Mouse (Mus musculus) adrenal gland, adult (tissue): ENCODE measurements around the gene Map4k5.
A peak's percentile ranks its signal among the peaks of the same experiment; 100 is the strongest.

ENCODE experiments used
- DNase-seq, 2 experiments: peaks; one replicate each; pipeline ENCODE4 v3.0.0; 2022 to 2023; ENCODE audit warnings: low spot score in 1 of 2; ENCODE audit not compliant: inconsistent age in 2 of 2

Gene Map4k5

GRCm38 (mm10) chr12:69790530-69791505, 102.2 kb downstream of the Map4k5 start, which contains the start of gene Cdkl1:
Cdkl1 (minus strand) TSS chr12:69791267.
- peak; percentile 84 to 91 for DNase-seq

GRCm38 (mm10) chr12:69789766-69790529, 103.1 kb downstream of the Map4k5 start:
- DNase-seq: peak in 1 of 2 experiments; percentile 20

GRCm38 (mm10) chr12:69788380-69788779, 104.6 kb downstream of the Map4k5 start:
- DNase-seq: no peak

- DNase-seq: no peak
Observed at GRCm38 (mm10) chr12:69785471-69785870, 107.5 kb downstream of the Map4k5 start.

GRCm38 (mm10) chr12:69783247-69784025, 109.6 kb downstream of the Map4k5 start:
- DNase-seq: no peak

GRCm38 (mm10) chr12:69781935-69782650, 110.9 kb downstream of the Map4k5 start:
- peak; percentile 91 to 96 for DNase-seq

- no peak for DNase-seq
Observed at GRCm38 (mm10) chr12:69781480-69781879, 111.5 kb downstream of the Map4k5 start.

- DNase-seq: no peak
Observed at GRCm38 (mm10) chr12:69777957-69778356, 115.0 kb downstream of the Map4k5 start.

GRCm38 (mm10) chr12:69777341-69777730, 115.7 kb downstream of the Map4k5 start:
- DNase-seq: no peak

GRCm38 (mm10) chr12:69776607-69777340, 116.2 kb downstream of the Map4k5 start:
- DNase-seq: no peak

GRCm38 (mm10) chr12:69768841-69769240, 124.2 kb downstream of the Map4k5 start:
- DNase-seq: no peak

GRCm38 (mm10) chr12:69767476-69768258, 125.3 kb downstream of the Map4k5 start:
- no peak for DNase-seq

GRCm38 (mm10) chr12:69766185-69766904, 126.7 kb downstream of the Map4k5 start:
- DNase-seq: peak in 1 of 2 experiments; percentile 65

GRCm38 (mm10) chr12:69765543-69765942, 127.5 kb downstream of the Map4k5 start:
- no peak for DNase-seq

GRCm38 (mm10) chr12:69761603-69762002, 131.4 kb downstream of the Map4k5 start:
- peak in 1 of 2 experiments; percentile 69 for DNase-seq

- DNase-seq: no peak
Observed at GRCm38 (mm10) chr12:69760743-69761406, 132.1 kb downstream of the Map4k5 start.

- DNase-seq: no peak
Observed at GRCm38 (mm10) chr12:69760014-69760413, 133.0 kb downstream of the Map4k5 start.
